In the genomic region with DNA sequence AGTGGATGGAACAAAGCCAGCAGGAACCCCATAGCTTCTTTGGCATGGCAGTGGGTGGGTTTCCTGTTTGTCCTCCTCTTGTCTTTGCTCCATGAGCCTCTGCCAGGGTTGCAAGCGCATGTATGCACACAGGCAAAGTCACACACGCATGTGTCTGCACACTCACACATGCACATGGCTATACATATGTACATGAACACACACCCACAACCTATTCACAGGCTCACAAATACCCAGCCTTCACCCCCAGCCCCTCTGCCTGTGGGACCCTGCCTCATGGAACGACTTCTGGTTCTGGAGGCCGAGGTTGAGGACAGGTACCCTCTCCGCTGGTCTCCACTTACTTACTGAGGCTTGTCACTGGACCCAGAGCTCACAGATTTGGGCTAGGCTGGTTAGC, we compare ENCODE assay signal across 22 mouse cellular contexts. TPM values are rescaled to one million over a fixed set of nuclear protein-coding genes. Genes with fewer than 3 reads are reported as not detected.
A peak's percentile ranks its signal among the peaks of the same experiment; 100 is the strongest.
DNase-seq lines count a peak whose midpoint lies in the region; ATAC-seq and TF ChIP-seq lines count a peak whose summit lies in the region.
"Had no signal": no experiment of that assay in that cellular context is flagged by ENCODE, and none has a peak within 500 bp of the region (broad histone marks: within the 10 kb centered on the region; RNA-seq: fewer than 3 reads in every experiment).

No protein-coding gene starts in this region.

- H3K4me2 ChIP-seq in kidney, embryonic 14.5 days (replicated peaks; ENCODE audit: low read depth, low read length), result no peak overlapping the region
- no peak overlapping the region for H3K4me2 ChIP-seq in limb, embryonic 12.5 days
- no peak overlapping the region for H3K4me2 ChIP-seq in forebrain, embryonic 15.5 days (replicated peaks)
- H3K4me2 ChIP-seq: forebrain, embryonic 13.5 days; heart, embryonic 11.5 days; hindbrain, embryonic 13.5 days; midbrain, embryonic 15.5 days; neural tube, embryonic 15.5 days had no signal

- H3K4me1 ChIP-seq in kidney, embryonic 14.5 days (ENCODE audit: control insufficient read depth, insufficient read depth, low read length), result 0 out of 2 replicates have a peak, but pooled peaks cover 2% of the 10 kb centered on the region
- no peaks in the 10 kb centered on the region for H3K4me1 ChIP-seq in cortical plate, adult 2 months (ENCODE audit: control insufficient read depth, insufficient read depth, low read length)
- peaks cover 40% of the 10 kb centered on the region for H3K4me1 ChIP-seq in limb, embryonic 12.5 days (replicated peaks)
- H3K4me1 ChIP-seq in forebrain, embryonic 15.5 days, result peaks cover 9% of the 10 kb centered on the region; the same call in 1 of the 2 replicates

- no peak for TF ChIP-seq POLR2A in cortical plate, adult 2 months (IDR thresholded peaks at IDR 0.05; ENCODE audit: extremely low read depth, insufficient read depth, low read length)

- no peaks in the 10 kb centered on the region for H3K9me3 ChIP-seq in kidney, embryonic 14.5 days (ENCODE audit: control insufficient read depth, low read length)
- no peaks in the 10 kb centered on the region for H3K9me3 ChIP-seq in limb, embryonic 12.5 days
- H3K9me3 ChIP-seq in forebrain, embryonic 15.5 days, result no peaks in the 10 kb centered on the region
- H3K9me3 ChIP-seq: forebrain, embryonic 13.5 days; hindbrain, embryonic 13.5 days; midbrain, embryonic 10.5 days; midbrain, embryonic 15.5 days; neural tube, embryonic 15.5 days had no signal

- no peak for TF ChIP-seq CTCF in left cerebral cortex, adult 2 months (IDR thresholded peaks at IDR 0.05)
- no peak for TF ChIP-seq CTCF in cortical plate, adult 2 months (IDR thresholded peaks at IDR 0.05; ENCODE audit: extremely low read depth, insufficient read depth, low read length)

- H3K9ac ChIP-seq in kidney, embryonic 14.5 days (ENCODE audit: low read depth, low read length), result no peak overlapping the region
- H3K9ac ChIP-seq in limb, embryonic 12.5 days (replicated peaks), result no peak overlapping the region
- no peak overlapping the region for H3K9ac ChIP-seq in forebrain, embryonic 15.5 days (replicated peaks)
- H3K9ac ChIP-seq: forebrain, embryonic 13.5 days; hindbrain, embryonic 13.5 days; liver, embryonic 14.5 days; midbrain, embryonic 15.5 days; neural tube, embryonic 15.5 days had no signal

- intact Hi-C loops in left cerebral cortex, adult 2 months (cut with DNase I), result loop anchor here (10.0 kb wide), 1 partner anchor 976 kb away; no protein-coding TSS in a partner anchor
- intact Hi-C loops in left cerebral cortex, postnatal 36 days (cut with DNase I), result no loop called here

- H3K4me3 ChIP-seq in kidney, embryonic 14.5 days (ENCODE audit: low read length), result no peak overlapping the region
- no peak overlapping the region for H3K4me3 ChIP-seq in left cerebral cortex, adult 2 months
- no peak overlapping the region for H3K4me3 ChIP-seq in cortical plate, adult 2 months (ENCODE audit: insufficient read depth, low read length)
- H3K4me3 ChIP-seq in limb, embryonic 12.5 days (replicated peaks), result no peak overlapping the region
- H3K4me3 ChIP-seq in forebrain, embryonic 15.5 days, result no peak overlapping the region
- H3K4me3 ChIP-seq: forebrain, embryonic 13.5 days; hindbrain, embryonic 13.5 days; midbrain, embryonic 10.5 days; midbrain, embryonic 15.5 days; neural tube, embryonic 15.5 days had no signal

- H3K27ac ChIP-seq in kidney, embryonic 14.5 days (ENCODE audit: low read depth, low read length), result peak overlapping the region; percentile 30; the same call in 1 of the 2 replicates
- peak overlapping the region; percentile 24 for H3K27ac ChIP-seq in left cerebral cortex, adult 2 months
- H3K27ac ChIP-seq in cortical plate, adult 2 months (ENCODE audit: insufficient read depth, low read length), result peak overlapping the region; percentile 85
- peak overlapping the region; percentile 73; the same call in 1 of the 2 replicates for H3K27ac ChIP-seq in limb, embryonic 12.5 days
- H3K27ac ChIP-seq in forebrain, embryonic 15.5 days (replicated peaks), result no peak overlapping the region
- H3K27ac ChIP-seq: forebrain, embryonic 13.5 days; hindbrain, embryonic 13.5 days; liver, embryonic 14.5 days; midbrain, embryonic 15.5 days; neural tube, embryonic 15.5 days had no signal

- H3K36me3 ChIP-seq in kidney, embryonic 14.5 days (ENCODE audit: control insufficient read depth, insufficient read depth, low read length), result no peaks in the 10 kb centered on the region
- no peaks in the 10 kb centered on the region for H3K36me3 ChIP-seq in limb, embryonic 12.5 days
- no peaks in the 10 kb centered on the region for H3K36me3 ChIP-seq in forebrain, embryonic 15.5 days
- H3K36me3 ChIP-seq: hindbrain, embryonic 13.5 days; midbrain, embryonic 10.5 days; midbrain, embryonic 15.5 days; neural tube, embryonic 15.5 days had no signal

- no peak for ATAC-seq in kidney, embryonic 14.5 days (ENCODE audit: low FRiP score, low TSS enrichment)
- ATAC-seq in limb, embryonic 12.5 days (ENCODE audit: insufficient number of reproducible peaks, insufficient read depth, low FRiP score, low TSS enrichment, low read depth), result no peak
- ATAC-seq in forebrain, embryonic 15.5 days (replicated peaks), result no peak
- ATAC-seq: CD4-positive, CD25-positive, alpha-beta regulatory T cell, adult 4 months; forebrain, embryonic 13.5 days; intestine, embryonic 16.5 days; midbrain, embryonic 15.5 days had no signal

- DNase-seq in kidney, postnatal 4 days, result no peak
- no peak for DNase-seq in left cerebral cortex, adult 2 months (ENCODE audit: extremely low spot score in 1 of 2, low spot score in 2 of 2)
- DNase-seq in left cerebral cortex, postnatal 36 days (ENCODE audit: low spot score in 2 of 2), result no peak
- DNase-seq: gastrocnemius, postnatal 25 days; heart, postnatal 4 days; kidney, adult 9 months; liver; right cerebral cortex, postnatal 14 days had no signal

- 92% methylated on average over 5 of the region's 5 CpGs for WGBS in kidney, embryonic 14.5 days
- 93% methylated on average over 5 of the region's 5 CpGs for WGBS in limb, embryonic 12.5 days
- WGBS in forebrain, embryonic 15.5 days, result 92% methylated on average over 5 of the region's 5 CpGs

- no peaks in the 10 kb centered on the region for H3K27me3 ChIP-seq in kidney, embryonic 14.5 days (ENCODE audit: control insufficient read depth, insufficient read depth, low read length)
- H3K27me3 ChIP-seq in limb, embryonic 12.5 days, result no peaks in the 10 kb centered on the region; the same call in 1 of the 2 replicates
- H3K27me3 ChIP-seq in forebrain, embryonic 15.5 days, result no peaks in the 10 kb centered on the region
- H3K27me3 ChIP-seq: forebrain, embryonic 13.5 days; midbrain, embryonic 15.5 days; neural tube, embryonic 15.5 days had no signal

RNA-seq across cellular contexts. Expression of gene Mrpl19, which starts 22.6 kb away (rescaled TPM):
- polyA plus RNA-seq in kidney, embryonic 14.5 days (2014; fragmentation: Nextera tagmentation; extraction: Ambion mirVana), result 56.9 and 73.2 TPM in 2 replicates
- 10 to 100 TPM; 30.4 to 35.0 TPM for total RNA-seq in left cerebral cortex, adult 2 months (2021)
- 10 to 100 TPM; 31.4 to 43.3 TPM for total RNA-seq in left cerebral cortex, postnatal 36 days (2021)
- 14.1 and 16.6 TPM in 2 replicates for polyA plus RNA-seq in cortical plate, adult 2 months (2012; rRNA removed)
- 54.8 and 59.7 TPM in 2 replicates for polyA plus RNA-seq in limb, embryonic 12.5 days (2016; fragmentation: Nextera tagmentation; extraction: Ambion mirVana)
- 41.6 and 44.1 TPM in 2 replicates for polyA plus RNA-seq in forebrain, embryonic 15.5 days (2015; fragmentation: Nextera tagmentation; extraction: Ambion mirVana)

RNA-seq across cellular contexts. Expression of gene Eva1a, which starts 52.5 kb away (rescaled TPM):
- 37.3 and 45.4 TPM in 2 replicates for polyA plus RNA-seq in kidney, embryonic 14.5 days (2014; fragmentation: Nextera tagmentation; extraction: Ambion mirVana)
- 10 to 100 TPM; 13.0 to 13.8 TPM for total RNA-seq in left cerebral cortex, adult 2 months (2021)
- total RNA-seq in left cerebral cortex, postnatal 36 days (2021), result 10 to 100 TPM; 11.3 to 15.2 TPM
- polyA plus RNA-seq in cortical plate, adult 2 months (2012; rRNA removed), result 17.1 and 17.3 TPM in 2 replicates
- polyA plus RNA-seq in limb, embryonic 12.5 days (2016; fragmentation: Nextera tagmentation; extraction: Ambion mirVana), result 30.6 and 32.4 TPM in 2 replicates
- polyA plus RNA-seq in forebrain, embryonic 15.5 days (2015; fragmentation: Nextera tagmentation; extraction: Ambion mirVana), result 0.95 and 1.2 TPM in 2 replicates
- total RNA-seq: megakaryocyte progenitor cell, adult 5-6 weeks had no signal
- polyA plus RNA-seq: CD4-positive, CD25-positive, alpha-beta regulatory T cell, adult 4 months had no signal
